Mouse (Mus musculus) testis, adult 2 months (tissue): ENCODE measurements around the gene Maml1.

ENCODE experiments used
- CTCF ChIP-seq: fragments of 200-500 bp; IDR thresholded peaks from 2 replicates; pipeline ENCODE4 v1.5.1; 2012; ENCODE audit warnings: low read depth, mild to moderate bottlenecking, inconsistent platforms, low read length, moderate library complexity; ENCODE audit not compliant: control insufficient read depth, insufficient read depth, insufficient replicate concordance
- POLR2A ChIP-seq: fragments of 200-500 bp; IDR thresholded peaks from 2 replicates; pipeline ENCODE4 v1.6.1; 2012; ENCODE audit warnings: low read depth, mild to moderate bottlenecking, inconsistent platforms, low read length, moderate library complexity; ENCODE audit not compliant: control insufficient read depth

DNA sequence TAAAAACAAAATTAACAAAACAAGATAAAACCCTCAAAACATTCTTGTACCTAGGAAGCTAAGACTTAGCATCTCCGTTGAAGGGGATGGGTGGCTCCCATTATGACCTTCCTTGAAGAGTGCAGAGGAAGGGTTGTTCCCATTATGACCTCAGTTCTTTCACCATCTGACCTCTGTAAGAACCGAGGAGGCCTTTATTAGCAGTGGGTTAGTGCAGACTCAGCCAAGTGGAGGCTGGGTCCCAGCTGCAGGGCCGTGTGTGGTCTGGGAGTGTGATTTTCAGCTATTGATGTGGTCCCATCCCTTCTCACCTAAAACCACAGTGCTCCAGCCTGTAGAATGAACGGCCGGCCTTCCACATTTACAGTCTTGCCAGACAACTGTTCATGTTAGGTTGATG, 46.8 kb downstream of the Maml1 start:
- TF ChIP-seq POLR2A (no peak), CTCF (no peak)
